Mouse (Mus musculus): ENCODE results near the gene Rsrp1. TPM values are rescaled to one million over a fixed set of nuclear protein-coding genes. Genes with fewer than 3 reads are reported as not detected.
"Not testable (repeated sequence)": the region's sequence is repeated elsewhere in the genome, so short reads cannot be mapped to it uniquely, and the experiment has no call there.

Gene Rsrp1
- polyA plus RNA-seq, 1 experiment from 2014 or later: 225 TPM

DNA sequence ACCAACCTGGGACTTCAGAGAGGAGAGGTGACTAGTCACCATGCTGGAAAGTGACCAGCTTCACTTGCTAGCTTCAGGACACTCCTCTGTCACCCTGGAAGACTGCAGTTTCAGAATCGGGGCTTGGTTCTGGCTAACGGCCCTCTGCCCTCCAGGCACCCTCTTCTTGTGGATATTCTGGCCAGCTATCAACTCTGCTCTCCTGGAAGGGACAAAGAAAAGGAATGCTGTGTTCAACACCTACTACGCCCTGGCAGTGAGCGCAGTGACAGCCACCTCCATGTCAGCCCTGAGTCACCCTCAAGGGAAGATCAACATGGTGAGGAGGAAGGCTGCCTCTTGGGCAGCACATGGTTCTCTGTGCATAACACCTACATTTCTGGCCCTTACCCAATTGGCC, 39.0 kb upstream of the Rsrp1 start:
- no peak overlapping the region for H3K9ac ChIP-seq (replicated peaks)
- peaks cover 4% of the 10 kb centered on the region; the same call in 1 of the 2 replicates for H3K4me1 ChIP-seq (ENCODE audit: insufficient read depth)
- WGBS (ENCODE audit: insufficient replicate concordance): 88% methylated on average over 4 of the region's 4 CpGs
- H3K4me3 ChIP-seq (ENCODE audit: low read depth, low read length): no peak overlapping the region
- H3K9me3 ChIP-seq (ENCODE audit: low read length): no peaks in the 10 kb centered on the region
- TF ChIP-seq CTCF (IDR thresholded peaks at IDR 0.05; ENCODE audit: low read depth): no peak
- TF ChIP-seq EP300 (IDR thresholded peaks at IDR 0.05; ENCODE audit: low read depth): no peak
- peaks cover 48% of the 10 kb centered on the region for H3K36me3 ChIP-seq (replicated peaks; ENCODE audit: insufficient read depth, low read length)
- no peak for ATAC-seq
- no peak for DNase-seq
- no peak overlapping the region for H3K27ac ChIP-seq (ENCODE audit: low read depth)
- H3K27me3 ChIP-seq (ENCODE audit: insufficient read depth, low read length): no peaks in the 10 kb centered on the region
- H3K4me2 ChIP-seq (ENCODE audit: low read depth, low read length): no peak overlapping the region

DNA sequence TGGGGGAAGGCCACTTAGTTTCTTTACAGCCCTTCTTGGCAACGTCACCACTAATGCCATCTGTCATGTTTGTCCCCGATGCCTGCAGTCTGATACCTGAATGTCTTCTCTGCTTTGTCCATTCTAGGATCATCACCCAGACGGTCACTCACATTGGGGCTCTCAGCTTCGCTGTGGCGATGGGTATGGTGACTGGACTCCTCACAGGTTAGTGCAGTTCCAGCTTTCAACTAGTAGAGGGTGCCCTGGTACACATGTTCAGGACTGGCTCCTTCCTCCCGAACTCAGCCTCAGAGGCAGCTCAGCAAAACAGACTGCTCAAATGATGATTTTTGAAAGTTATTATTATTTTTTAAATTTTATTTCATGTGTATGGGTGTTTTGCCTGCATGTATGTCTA, 31.3 kb upstream of the Rsrp1 start:
- Histone ChIP-seq H3K36me3 (replicated peaks; ENCODE audit: insufficient read depth, low read length) (peaks cover 73% of the 10 kb centered on the region), H3K4me2 (ENCODE audit: low read depth, low read length) (no peak overlapping the region), H3K9me3 (ENCODE audit: low read length) (no peaks in the 10 kb centered on the region), H3K27ac (ENCODE audit: low read depth) (no peak overlapping the region), H3K4me3 (ENCODE audit: low read depth, low read length) (no peak overlapping the region), H3K4me1 (ENCODE audit: insufficient read depth) (no peaks in the 10 kb centered on the region), H3K9ac (replicated peaks) (no peak overlapping the region), H3K27me3 (ENCODE audit: insufficient read depth, low read length) (no peaks in the 10 kb centered on the region)
- TF ChIP-seq CTCF (IDR thresholded peaks at IDR 0.05; ENCODE audit: low read depth): peak; percentile 15; the same call in 1 of the 2 replicates
- TF ChIP-seq EP300 (IDR thresholded peaks at IDR 0.05; ENCODE audit: low read depth): no peak
- 74% methylated on average over 6 of the region's 6 CpGs for WGBS (ENCODE audit: insufficient replicate concordance)
- no peak for ATAC-seq
- no peak for DNase-seq

DNA sequence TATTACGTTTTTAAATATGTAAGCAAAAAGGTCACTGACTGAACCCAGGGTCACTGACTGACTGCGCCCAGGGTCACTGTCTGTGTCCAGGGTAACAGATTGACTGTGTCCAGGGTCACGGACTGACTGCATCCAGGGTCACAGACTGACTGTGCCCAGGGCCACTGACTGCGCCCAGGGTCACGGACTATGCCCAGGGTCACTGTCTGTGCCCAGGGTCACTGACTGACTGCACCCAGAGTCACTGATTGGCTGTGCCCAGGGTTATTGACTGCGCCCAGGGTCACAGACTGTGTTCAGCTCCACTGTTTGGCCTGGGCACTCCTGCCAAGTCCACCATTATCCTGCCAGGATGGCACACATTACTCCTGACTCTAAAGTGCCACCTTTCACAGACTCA, 26.1 kb upstream of the Rsrp1 start:
- no peak overlapping the region for H3K4me2 ChIP-seq (ENCODE audit: low read depth, low read length)
- peaks cover 94% of the 10 kb centered on the region for H3K36me3 ChIP-seq (replicated peaks; ENCODE audit: insufficient read depth, low read length)
- TF ChIP-seq CTCF (IDR thresholded peaks at IDR 0.05; ENCODE audit: low read depth): no peak
- TF ChIP-seq EP300 (IDR thresholded peaks at IDR 0.05; ENCODE audit: low read depth): no peak
- DNase-seq: no peak
- H3K4me1 ChIP-seq (ENCODE audit: insufficient read depth): no peaks in the 10 kb centered on the region
- H3K9ac ChIP-seq (replicated peaks): no peak overlapping the region
- peak; percentile 88 for ATAC-seq
- WGBS (ENCODE audit: insufficient replicate concordance): 78% methylated on average over 6 of the region's 6 CpGs
- H3K4me3 ChIP-seq (ENCODE audit: low read depth, low read length): no peak overlapping the region
- no peak overlapping the region; the same call in 1 of the 2 replicates for H3K27ac ChIP-seq (ENCODE audit: low read depth)
- H3K27me3 ChIP-seq (ENCODE audit: insufficient read depth, low read length): no peaks in the 10 kb centered on the region
- no peaks in the 10 kb centered on the region for H3K9me3 ChIP-seq (ENCODE audit: low read length)

DNA sequence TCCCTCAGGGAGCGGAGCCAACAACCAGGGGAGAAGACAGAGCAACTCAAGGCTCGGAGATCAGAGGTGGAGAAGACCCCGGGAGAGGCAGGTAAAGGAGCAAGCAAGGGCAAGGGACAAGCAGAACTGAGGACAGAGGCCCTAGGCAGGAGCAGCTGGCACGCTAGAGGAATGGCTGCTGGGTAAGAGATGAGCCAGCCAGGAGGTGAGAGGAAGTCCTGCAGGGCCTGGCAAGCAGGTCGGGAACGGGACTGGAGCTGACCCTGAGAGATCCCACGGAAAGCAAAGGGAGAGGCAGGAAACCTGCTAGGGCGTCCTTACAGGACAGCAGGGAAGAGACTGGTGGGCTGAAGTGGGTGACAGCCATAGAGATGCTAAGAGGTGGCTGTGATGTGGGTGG, 22.3 kb upstream of the Rsrp1 start:
- no peak for ATAC-seq
- no peak overlapping the region for H3K4me3 ChIP-seq (ENCODE audit: low read depth, low read length)
- WGBS (ENCODE audit: insufficient replicate concordance): 88% methylated on average over 8 of the region's 8 CpGs
- no peak overlapping the region for H3K27ac ChIP-seq (ENCODE audit: low read depth)
- H3K9ac ChIP-seq (replicated peaks): no peak overlapping the region
- H3K27me3 ChIP-seq (ENCODE audit: insufficient read depth, low read length): no peaks in the 10 kb centered on the region
- no peak for DNase-seq
- H3K4me1 ChIP-seq (ENCODE audit: insufficient read depth): no peaks in the 10 kb centered on the region
- no peaks in the 10 kb centered on the region for H3K9me3 ChIP-seq (ENCODE audit: low read length)
- peaks cover 91% of the 10 kb centered on the region for H3K36me3 ChIP-seq (replicated peaks; ENCODE audit: insufficient read depth, low read length)
- H3K4me2 ChIP-seq (ENCODE audit: low read depth, low read length): no peak overlapping the region
- no peak for TF ChIP-seq EP300 (IDR thresholded peaks at IDR 0.05; ENCODE audit: low read depth)
- no peak for TF ChIP-seq CTCF (IDR thresholded peaks at IDR 0.05; ENCODE audit: low read depth)

DNA sequence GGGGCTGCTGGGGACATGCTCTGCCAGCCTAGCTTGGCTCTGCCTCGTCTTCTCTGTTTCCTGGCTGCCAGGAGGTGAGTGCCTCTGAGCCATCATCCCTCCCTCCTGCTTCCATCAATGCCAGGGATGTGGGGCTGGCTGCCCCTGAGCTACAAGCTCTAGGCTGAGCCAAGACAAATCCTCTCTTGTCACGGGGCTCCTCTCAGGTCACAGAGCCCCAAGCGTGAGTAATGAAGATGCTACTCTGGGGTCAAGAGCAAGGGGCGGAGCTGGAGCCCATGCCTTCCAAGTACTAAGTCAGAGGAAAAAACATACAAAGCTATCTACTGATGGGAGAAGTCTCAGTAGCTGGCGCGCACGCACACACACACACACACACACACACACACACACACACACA, 20.3 kb upstream of the Rsrp1 start:
- Histone ChIP-seq H3K4me3 (ENCODE audit: low read depth, low read length) (no peak overlapping the region), H3K9ac (replicated peaks) (no peak overlapping the region), H3K4me1 (ENCODE audit: insufficient read depth) (no peaks in the 10 kb centered on the region), H3K36me3 (replicated peaks; ENCODE audit: insufficient read depth, low read length) (peaks cover 90% of the 10 kb centered on the region), H3K9me3 (ENCODE audit: low read length) (no peaks in the 10 kb centered on the region), H3K4me2 (ENCODE audit: low read depth, low read length) (no peak overlapping the region), H3K27me3 (ENCODE audit: insufficient read depth, low read length) (no peaks in the 10 kb centered on the region), H3K27ac (ENCODE audit: low read depth) (no peak overlapping the region)
- ATAC-seq: no peak
- DNase-seq: no peak
- TF ChIP-seq CTCF (IDR thresholded peaks at IDR 0.05; ENCODE audit: low read depth): no peak
- TF ChIP-seq EP300 (IDR thresholded peaks at IDR 0.05; ENCODE audit: low read depth): no peak
- WGBS (ENCODE audit: insufficient replicate concordance): 88% methylated on average over 7 of the region's 7 CpGs

DNA sequence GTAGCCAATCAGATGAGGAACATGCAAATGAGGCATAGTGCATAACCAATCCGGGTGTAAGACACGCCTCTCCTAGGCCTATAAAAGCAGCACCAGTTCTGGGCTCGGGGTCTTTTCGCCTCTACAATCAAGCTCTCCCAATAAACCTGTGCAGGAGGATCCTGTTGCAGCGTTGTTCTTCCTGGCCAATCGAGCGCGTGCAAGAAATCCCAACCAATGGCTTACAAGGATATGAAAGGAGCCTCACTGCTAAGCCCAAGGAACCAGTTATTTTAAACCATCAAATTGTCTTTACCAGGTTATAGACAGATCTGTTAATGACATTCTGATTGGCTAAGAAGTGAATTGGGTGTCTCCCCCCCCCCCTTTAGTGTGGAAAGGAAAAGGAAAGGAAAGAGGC, 12.0 kb upstream of the Rsrp1 start:
- H3K27me3 ChIP-seq (ENCODE audit: insufficient read depth, low read length); H3K4me2 ChIP-seq (ENCODE audit: low read depth, low read length); H3K4me3 ChIP-seq (ENCODE audit: low read depth, low read length); DNase-seq; H3K9me3 ChIP-seq (ENCODE audit: low read length); ATAC-seq; H3K9ac ChIP-seq (replicated peaks); H3K27ac ChIP-seq (ENCODE audit: low read depth): not testable (repeated sequence)
- peaks cover 52% of the 10 kb centered on the region for H3K36me3 ChIP-seq (replicated peaks; ENCODE audit: insufficient read depth, low read length)
- 95% methylated on average over 6 of the region's 8 CpGs for WGBS (ENCODE audit: insufficient replicate concordance)
- H3K4me1 ChIP-seq (ENCODE audit: insufficient read depth): peaks cover 18% of the 10 kb centered on the region

DNA sequence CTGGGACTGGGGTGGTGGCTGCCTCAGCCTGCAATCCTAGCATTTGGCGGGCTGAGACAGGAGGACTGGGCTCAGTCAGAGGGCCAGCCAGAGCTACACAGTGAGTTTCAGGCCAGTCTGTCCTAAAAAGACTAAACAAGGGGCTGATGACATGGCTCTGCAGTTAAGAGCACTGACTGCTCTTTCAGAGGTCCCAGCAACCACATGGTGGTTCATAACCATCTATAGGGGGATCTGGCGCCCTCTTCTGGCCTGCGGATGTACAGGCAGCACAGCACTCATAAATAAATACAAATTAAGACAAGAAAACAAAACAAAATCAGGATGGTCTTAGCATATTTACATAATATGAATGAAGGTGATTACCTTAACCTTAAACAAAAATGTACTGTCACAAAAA, 10.0 kb upstream of the Rsrp1 start:
- TF ChIP-seq CTCF (IDR thresholded peaks at IDR 0.05; ENCODE audit: low read depth) (peak; percentile 96), EP300 (IDR thresholded peaks at IDR 0.05; ENCODE audit: low read depth) (no peak)
- Histone ChIP-seq H3K4me2 (ENCODE audit: low read depth, low read length) (peak overlapping the region; percentile 78), H3K9me3 (ENCODE audit: low read length) (no peaks in the 10 kb centered on the region), H3K4me1 (ENCODE audit: insufficient read depth) (peaks cover 38% of the 10 kb centered on the region), H3K36me3 (replicated peaks; ENCODE audit: insufficient read depth, low read length) (peaks cover 34% of the 10 kb centered on the region), H3K27ac (ENCODE audit: low read depth) (no peak overlapping the region), H3K27me3 (ENCODE audit: insufficient read depth, low read length) (no peaks in the 10 kb centered on the region), H3K9ac (replicated peaks) (no peak overlapping the region), H3K4me3 (ENCODE audit: low read depth, low read length) (peak overlapping the region; percentile 65)
- 27% methylated on average over 3 of the region's 3 CpGs for WGBS (ENCODE audit: insufficient replicate concordance)
- ATAC-seq (no peak), DNase-seq (peak; percentile 90)
